ENCODE assay signal across 22 mouse cellular contexts in genomic region chr9:116197491-116198170, GRCm38 (mm10).
"Had no signal": no experiment of that assay in that cellular context is flagged by ENCODE, and none has a peak within 500 bp of the region (broad histone marks: within the 10 kb centered on the region; RNA-seq: fewer than 3 reads in every experiment).

No protein-coding gene starts in this region.

- H3K9me3 ChIP-seq: limb, embryonic 12.5 days; limb, embryonic 15.5 days; midbrain, embryonic 10.5 days; midbrain, embryonic 13.5 days; neural tube, embryonic 12.5 days; neural tube, embryonic 15.5 days; stomach, embryonic 15.5 days had no signal

- DNase-seq: kidney, adult 18-20 months; kidney, adult 9 months; kidney, postnatal 14 days; layer of hippocampus, postnatal 36 days; liver, postnatal 0 days; lung, embryonic 14.5 days; right cerebral cortex, postnatal 25 days; thymus, postnatal 25 days had no signal

- H3K4me3 ChIP-seq: left cerebral cortex, adult 2 months; limb, embryonic 12.5 days; limb, embryonic 15.5 days; midbrain, embryonic 10.5 days; midbrain, embryonic 13.5 days; neural tube, embryonic 12.5 days; neural tube, embryonic 15.5 days; stomach, embryonic 15.5 days had no signal

- H3K4me2 ChIP-seq: limb, embryonic 12.5 days; limb, embryonic 15.5 days; liver, embryonic 11.5 days; lung, embryonic 14.5 days; midbrain, embryonic 13.5 days; neural tube, embryonic 12.5 days; neural tube, embryonic 15.5 days; stomach, embryonic 15.5 days had no signal

- ATAC-seq: inflammation-experienced regulatory T-cells, adult 6 months; intestine, embryonic 16.5 days; liver, postnatal 0 days; lung, postnatal 0 days had no signal

- H3K4me1 ChIP-seq: stomach, embryonic 15.5 days had no signal

- H3K9ac ChIP-seq: limb, embryonic 12.5 days; limb, embryonic 15.5 days; liver, embryonic 14.5 days; liver, postnatal 0 days; lung, embryonic 14.5 days; midbrain, embryonic 13.5 days; neural tube, embryonic 12.5 days; neural tube, embryonic 15.5 days; stomach, embryonic 15.5 days had no signal

- H3K27me3 ChIP-seq: limb, embryonic 12.5 days; limb, embryonic 15.5 days; midbrain, embryonic 13.5 days; neural tube, embryonic 12.5 days; neural tube, embryonic 15.5 days; stomach, embryonic 15.5 days had no signal

- H3K27ac ChIP-seq: left cerebral cortex, adult 2 months; limb, embryonic 12.5 days; limb, embryonic 15.5 days; liver, embryonic 14.5 days; macrophage; midbrain, embryonic 10.5 days; neural tube, embryonic 12.5 days; neural tube, embryonic 15.5 days; stomach, embryonic 15.5 days had no signal

- H3K36me3 ChIP-seq: limb, embryonic 12.5 days; limb, embryonic 15.5 days; midbrain, embryonic 10.5 days; midbrain, embryonic 13.5 days; neural tube, embryonic 12.5 days; neural tube, embryonic 15.5 days; stomach, embryonic 15.5 days had no signal
